In the genomic region with DNA sequence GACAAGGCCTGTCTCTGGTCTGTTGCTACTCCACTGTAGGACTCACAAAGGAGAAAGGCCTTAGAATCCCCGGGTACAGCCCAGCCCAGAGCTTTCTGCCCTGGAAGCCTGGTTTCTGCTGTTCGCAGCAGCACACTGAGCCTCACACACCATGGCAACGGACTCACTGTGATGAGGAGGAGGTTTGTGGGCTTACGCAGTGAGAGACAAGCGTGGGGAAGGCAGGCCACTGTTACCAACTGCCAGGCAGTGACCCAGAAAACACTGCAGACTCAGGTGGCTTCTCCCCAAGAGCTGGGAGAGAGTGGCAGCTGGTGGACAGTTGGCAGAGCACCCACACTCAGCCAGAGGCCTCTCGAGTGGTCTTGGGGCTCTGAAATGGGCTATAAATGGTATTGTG, we compare ENCODE assay signal across 13 mouse cellular contexts. TPM values are rescaled to one million over a fixed set of nuclear protein-coding genes. Genes with fewer than 3 reads are reported as not detected.
A peak's percentile ranks its signal among the peaks of the same experiment; 100 is the strongest.
DNase-seq lines count a peak whose midpoint lies in the region; ATAC-seq and TF ChIP-seq lines count a peak whose summit lies in the region.
"Had no signal": no experiment of that assay in that cellular context is flagged by ENCODE, and none has a peak within 500 bp of the region (broad histone marks: within the 10 kb centered on the region; RNA-seq: fewer than 3 reads in every experiment).

No protein-coding gene starts in this region.

- H3K36me3 ChIP-seq in forebrain, embryonic 12.5 days (replicated peaks) = no peaks in the 10 kb centered on the region
- H3K36me3 ChIP-seq in forebrain, embryonic 11.5 days (ENCODE audit: control insufficient read depth, insufficient read depth, low read length) = no peaks in the 10 kb centered on the region
- H3K36me3 ChIP-seq in forebrain, postnatal 0 days (ENCODE audit: insufficient read depth) = no peaks in the 10 kb centered on the region
- no peaks in the 10 kb centered on the region for H3K36me3 ChIP-seq in kidney, embryonic 15.5 days
- H3K36me3 ChIP-seq in liver, embryonic 12.5 days = no peaks in the 10 kb centered on the region
- H3K36me3 ChIP-seq: heart, embryonic 13.5 days had no signal

- DNase-seq in forebrain, embryonic 11.5 days (ENCODE audit: low spot score) = no peak
- peak; percentile 50 for DNase-seq in forebrain, postnatal 0 days
- DNase-seq in left cerebral cortex, adult 2 months (ENCODE audit: extremely low spot score in 1 of 2, low spot score in 2 of 2) = peak; percentile 24 to 58
- peak; percentile 68 to 81 for DNase-seq in right cerebral cortex, postnatal 10 days (ENCODE audit: low spot score in 2 of 2)
- DNase-seq in thymus, postnatal 0 days (ENCODE audit: low spot score) = no peak
- DNase-seq: lung, postnatal 10 days had no signal

- H3K4me1 ChIP-seq in forebrain, embryonic 12.5 days = peaks cover 25% of the 10 kb centered on the region
- peaks cover 9% of the 10 kb centered on the region; the same call in 1 of the 2 replicates for H3K4me1 ChIP-seq in forebrain, embryonic 11.5 days (replicated peaks; ENCODE audit: control insufficient read depth, insufficient read depth, low read length)
- H3K4me1 ChIP-seq in forebrain, postnatal 0 days (ENCODE audit: insufficient read depth) = peaks cover 10% of the 10 kb centered on the region; the same call in 1 of the 2 replicates
- peaks cover 12% of the 10 kb centered on the region for H3K4me1 ChIP-seq in kidney, embryonic 15.5 days
- no peaks in the 10 kb centered on the region for H3K4me1 ChIP-seq in liver, embryonic 12.5 days
- H3K4me1 ChIP-seq: heart, embryonic 13.5 days had no signal

- WGBS in forebrain, embryonic 12.5 days = 63% methylated on average over 6 of the region's 6 CpGs
- 71% methylated on average over 6 of the region's 6 CpGs for WGBS in forebrain, embryonic 11.5 days
- WGBS in forebrain, postnatal 0 days = 41% methylated on average over 6 of the region's 6 CpGs
- WGBS in kidney, embryonic 15.5 days = 64% methylated on average over 6 of the region's 6 CpGs
- WGBS in liver, embryonic 12.5 days (ENCODE audit: insufficient replicate concordance) = 60% methylated on average over 6 of the region's 6 CpGs

- H3K9me3 ChIP-seq in forebrain, embryonic 12.5 days = no peaks in the 10 kb centered on the region
- no peaks in the 10 kb centered on the region for H3K9me3 ChIP-seq in forebrain, embryonic 11.5 days (ENCODE audit: control insufficient read depth, low read length)
- no peaks in the 10 kb centered on the region for H3K9me3 ChIP-seq in forebrain, postnatal 0 days (ENCODE audit: low read length)
- H3K9me3 ChIP-seq in kidney, embryonic 15.5 days (replicated peaks) = no peaks in the 10 kb centered on the region
- H3K9me3 ChIP-seq in liver, embryonic 12.5 days (replicated peaks) = no peaks in the 10 kb centered on the region
- H3K9me3 ChIP-seq: heart, embryonic 13.5 days had no signal

- ATAC-seq in forebrain, embryonic 12.5 days (ENCODE audit: low FRiP score) = no peak
- ATAC-seq in forebrain, embryonic 11.5 days (replicated peaks; ENCODE audit: low FRiP score) = no peak
- ATAC-seq in forebrain, postnatal 0 days = peak; percentile 81
- no peak for ATAC-seq in kidney, embryonic 15.5 days (replicated peaks; ENCODE audit: low FRiP score)
- no peak for ATAC-seq in liver, embryonic 12.5 days
- ATAC-seq: Patski had no signal

- H3K4me3 ChIP-seq in forebrain, embryonic 12.5 days (replicated peaks) = no peak overlapping the region
- no peak overlapping the region for H3K4me3 ChIP-seq in forebrain, embryonic 11.5 days (ENCODE audit: low read depth, low read length)
- no peak overlapping the region for H3K4me3 ChIP-seq in forebrain, postnatal 0 days (ENCODE audit: low read depth, low read length)
- no peak overlapping the region for H3K4me3 ChIP-seq in left cerebral cortex, adult 2 months
- no peak overlapping the region for H3K4me3 ChIP-seq in kidney, embryonic 15.5 days (replicated peaks)
- H3K4me3 ChIP-seq in liver, embryonic 12.5 days = no peak overlapping the region
- H3K4me3 ChIP-seq: erythroblast, embryonic 14.5 days; heart, embryonic 13.5 days had no signal

- H3K27ac ChIP-seq in forebrain, embryonic 12.5 days = peak overlapping the region; percentile 51
- no peak overlapping the region for H3K27ac ChIP-seq in forebrain, embryonic 11.5 days (ENCODE audit: low read depth, low read length)
- peak overlapping the region; percentile 5; the same call in 1 of the 2 replicates for H3K27ac ChIP-seq in forebrain, postnatal 0 days (ENCODE audit: low read depth, low read length)
- peak overlapping the region; percentile 36; the same call in 1 of the 2 replicates for H3K27ac ChIP-seq in left cerebral cortex, adult 2 months
- H3K27ac ChIP-seq in kidney, embryonic 15.5 days = no peak overlapping the region
- H3K27ac ChIP-seq in liver, embryonic 12.5 days = no peak overlapping the region
- H3K27ac ChIP-seq: heart, embryonic 13.5 days had no signal

- no peak overlapping the region for H3K9ac ChIP-seq in forebrain, embryonic 12.5 days
- H3K9ac ChIP-seq in forebrain, embryonic 11.5 days (ENCODE audit: low read length) = no peak overlapping the region
- H3K9ac ChIP-seq in forebrain, postnatal 0 days = no peak overlapping the region
- H3K9ac ChIP-seq in kidney, embryonic 15.5 days = no peak overlapping the region
- H3K9ac ChIP-seq in liver, embryonic 12.5 days = no peak overlapping the region
- H3K9ac ChIP-seq: heart, embryonic 13.5 days had no signal

- intact Hi-C loops in left cerebral cortex, adult 2 months (cut with DNase I) = loop anchor here (5.0 kb wide), 1 partner anchor 571 kb away; no protein-coding TSS in a partner anchor

- no peak overlapping the region for H3K4me2 ChIP-seq in forebrain, embryonic 12.5 days
- no peak overlapping the region for H3K4me2 ChIP-seq in forebrain, embryonic 11.5 days (ENCODE audit: low read depth, low read length, severe bottlenecking)
- H3K4me2 ChIP-seq in forebrain, postnatal 0 days (ENCODE audit: low read depth) = no peak overlapping the region
- no peak overlapping the region for H3K4me2 ChIP-seq in kidney, embryonic 15.5 days
- no peak overlapping the region for H3K4me2 ChIP-seq in liver, embryonic 12.5 days
- H3K4me2 ChIP-seq: heart, embryonic 13.5 days had no signal

- TF ChIP-seq CTCF in forebrain, postnatal 0 days (IDR thresholded peaks at IDR 0.05; ENCODE audit: low read depth) = no peak
- TF ChIP-seq CTCF in left cerebral cortex, adult 2 months (IDR thresholded peaks at IDR 0.05) = no peak

- H3K27me3 ChIP-seq in forebrain, embryonic 12.5 days = peaks cover 3% of the 10 kb centered on the region; the same call in 1 of the 2 replicates
- no peaks in the 10 kb centered on the region for H3K27me3 ChIP-seq in forebrain, embryonic 11.5 days (ENCODE audit: control insufficient read depth, insufficient read depth, low read length)
- no peaks in the 10 kb centered on the region for H3K27me3 ChIP-seq in forebrain, postnatal 0 days (ENCODE audit: insufficient read depth, low read length)
- H3K27me3 ChIP-seq in kidney, embryonic 15.5 days = no peaks in the 10 kb centered on the region
- H3K27me3 ChIP-seq in liver, embryonic 12.5 days (replicated peaks) = no peaks in the 10 kb centered on the region

RNA-seq across cellular contexts. Expression of a gene that starts 42.3 kb away (rescaled TPM):
- not detected in 2 replicates for polyA plus RNA-seq in forebrain, embryonic 12.5 days (2016; fragmentation: Nextera tagmentation; extraction: Ambion mirVana)
- polyA plus RNA-seq in forebrain, embryonic 11.5 days (2014; fragmentation: Nextera tagmentation; extraction: Ambion mirVana) = not detected in 2 replicates
- not detected in 2 replicates for total RNA-seq in forebrain, postnatal 0 days (2014; rRNA removed)
- polyA plus RNA-seq in forebrain, postnatal 0 days (2015; fragmentation: Nextera tagmentation; extraction: Ambion mirVana) = not detected in 2 replicates
- total RNA-seq in left cerebral cortex, adult 2 months (2021) = not detected
- not detected in 2 replicates for polyA plus RNA-seq in kidney, embryonic 15.5 days (2015; fragmentation: Nextera tagmentation; extraction: Ambion mirVana)
- polyA plus RNA-seq in thymus, postnatal 0 days (2015; fragmentation: Nextera tagmentation; extraction: Ambion mirVana) = 0.13 TPM in 1 of 2 replicates, not detected in the other
- not detected in 2 replicates for polyA plus RNA-seq in liver, embryonic 12.5 days (2016; fragmentation: Nextera tagmentation; extraction: Ambion mirVana)
- total RNA-seq: layer of hippocampus, postnatal 25 days had no signal
- polyA plus RNA-seq: erythroblast, embryonic 14.5 days; heart, embryonic 13.5 days; Patski had no signal

Comparison
In these comparisons a context has a peak if more than half of its experiments do, and no peak if none do; other contexts are left out.
1. H3K27ac ChIP-seq: peak in forebrain, embryonic 12.5 days (single experiment), forebrain, postnatal 0 days (single experiment) and left cerebral cortex, adult 2 months (single experiment); none in forebrain, embryonic 11.5 days (single experiment), kidney, embryonic 15.5 days (single experiment) and liver, embryonic 12.5 days (single experiment).
2. DNase-seq: peak in forebrain, postnatal 0 days (single experiment), left cerebral cortex, adult 2 months (2 of 2) and right cerebral cortex, postnatal 10 days (2 of 2); none in forebrain, embryonic 11.5 days (single experiment) and thymus, postnatal 0 days (single experiment).